Mouse (Mus musculus) liver, embryonic 14.5 days (tissue): Measurements from ENCODE around the gene Grip1.

Source experiments
- CTCF ChIP-seq: IDR thresholded peaks from 2 replicates; pipeline ENCODE4 v1.5.1; 2016; ENCODE audit warnings: antibody characterized with exemption, low read depth, control low read depth
- EP300 ChIP-seq: IDR thresholded peaks from 2 replicates; pipeline ENCODE4 v1.6.1; 2016; ENCODE audit warnings: antibody characterized with exemption, low read depth

- TF ChIP-seq CTCF (no peak), EP300 (no peak)
Observed at GRCm38 (mm10) chr10:119706281-119706680, 252.7 kb downstream of the Grip1 start.
